Mouse (Mus musculus): ENCODE measurements around the gene Samd4. TPM values are rescaled to one million over a fixed set of nuclear protein-coding genes. Genes with fewer than 3 reads are reported as not detected.
A peak's percentile ranks its signal among the peaks of the same experiment; 100 is the strongest.

The Samd4 gene
- polyA plus RNA-seq, 1 experiment from 2014 or later: 17.6 TPM

GRCm38 (mm10) chr14:47117522-47117921 lies 234.9 kb downstream of the Samd4 start:
- Histone ChIP-seq H3K9ac (no peak overlapping the region), H3K27me3 (no peaks in the 10 kb centered on the region), H3K27ac (no peak overlapping the region), H3K4me2 (no peak overlapping the region), H3K4me1 (replicated peaks) (no peaks in the 10 kb centered on the region; the same call in 1 of the 2 replicates), H3K4me3 (no peak overlapping the region), H3K9me3 (replicated peaks) (no peaks in the 10 kb centered on the region), H3K36me3 (no peaks in the 10 kb centered on the region)
- WGBS: 65% methylated on average over 7 of the region's 7 CpGs
- ATAC-seq (replicated peaks; ENCODE audit: insufficient number of reproducible peaks, insufficient read depth, low FRiP score, low read depth): no peak

DNA sequence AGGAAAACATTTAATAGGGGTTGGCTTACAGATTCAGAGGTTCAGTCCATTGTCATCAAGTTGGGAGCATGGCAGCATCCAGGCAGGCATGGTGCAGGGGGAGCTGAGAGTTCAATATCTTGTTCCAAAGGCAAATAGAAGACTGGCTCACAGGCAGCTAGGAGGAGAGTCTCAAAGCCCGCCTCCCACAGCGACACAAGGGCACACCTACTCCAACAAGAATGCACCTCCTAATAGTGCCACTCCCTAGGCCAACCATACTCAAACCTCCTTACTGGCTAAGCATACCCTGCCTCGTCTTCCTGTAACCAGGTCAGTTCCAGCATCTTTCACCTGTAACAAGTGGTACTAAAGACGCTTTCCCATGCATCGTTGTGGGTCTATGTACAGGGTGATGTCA lies 245.3 kb downstream of the Samd4 start:
- Histone ChIP-seq H3K27ac (no peak overlapping the region), H3K9me3 (replicated peaks) (no peaks in the 10 kb centered on the region), H3K36me3 (no peaks in the 10 kb centered on the region), H3K27me3 (no peaks in the 10 kb centered on the region), H3K9ac (no peak overlapping the region), H3K4me1 (replicated peaks) (no peaks in the 10 kb centered on the region), H3K4me3 (no peak overlapping the region), H3K4me2 (no peak overlapping the region)
- ATAC-seq (replicated peaks; ENCODE audit: insufficient number of reproducible peaks, insufficient read depth, low FRiP score, low read depth): no peak
- WGBS: 81% methylated on average over 5 of the region's 5 CpGs

- ATAC-seq (replicated peaks; ENCODE audit: insufficient number of reproducible peaks, insufficient read depth, low FRiP score, low read depth): no peak; the same call in 1 of the 2 replicates
- H3K36me3 ChIP-seq: no peaks in the 10 kb centered on the region
- no peak overlapping the region for H3K27ac ChIP-seq
- no peaks in the 10 kb centered on the region; the same call in 1 of the 2 replicates for H3K4me1 ChIP-seq (replicated peaks)
- no peak overlapping the region for H3K4me2 ChIP-seq
- 62% methylated on average over 10 of the region's 10 CpGs for WGBS
- no peaks in the 10 kb centered on the region for H3K9me3 ChIP-seq (replicated peaks)
- H3K9ac ChIP-seq: no peak overlapping the region
- no peaks in the 10 kb centered on the region for H3K27me3 ChIP-seq
- H3K4me3 ChIP-seq: no peak overlapping the region
Measured at GRCm38 (mm10) chr14:47133948-47134347, 251.3 kb downstream of the Samd4 start.

DNA sequence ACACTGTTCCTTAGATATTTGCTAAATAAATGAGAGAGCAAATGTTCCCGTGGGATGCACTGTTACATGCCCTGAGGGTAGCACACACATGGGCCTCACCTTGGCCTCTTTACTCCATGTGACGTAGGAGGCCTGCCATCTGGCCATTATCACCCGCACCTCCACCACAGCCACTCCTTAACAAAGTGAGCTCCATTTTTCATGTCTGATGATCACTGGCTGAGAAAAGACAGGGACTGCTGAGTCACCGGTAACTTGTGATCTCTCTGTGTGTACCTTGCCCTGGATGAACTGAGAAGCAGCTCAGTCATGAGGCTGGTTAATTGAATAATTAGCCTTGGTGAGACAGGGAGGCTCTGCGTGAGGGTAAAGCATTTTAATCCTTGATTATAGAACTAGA lies 254.0 kb downstream of the Samd4 start:
- H3K4me2 ChIP-seq: no peak overlapping the region
- H3K36me3 ChIP-seq: no peaks in the 10 kb centered on the region
- 57% methylated on average over 5 of the region's 5 CpGs for WGBS
- ATAC-seq (replicated peaks; ENCODE audit: insufficient number of reproducible peaks, insufficient read depth, low FRiP score, low read depth): no peak
- H3K9ac ChIP-seq: no peak overlapping the region
- no peak overlapping the region for H3K4me3 ChIP-seq
- no peaks in the 10 kb centered on the region for H3K9me3 ChIP-seq (replicated peaks)
- H3K4me1 ChIP-seq (replicated peaks): no peaks in the 10 kb centered on the region; the same call in 1 of the 2 replicates
- H3K27me3 ChIP-seq: no peaks in the 10 kb centered on the region
- no peak overlapping the region for H3K27ac ChIP-seq

DNA sequence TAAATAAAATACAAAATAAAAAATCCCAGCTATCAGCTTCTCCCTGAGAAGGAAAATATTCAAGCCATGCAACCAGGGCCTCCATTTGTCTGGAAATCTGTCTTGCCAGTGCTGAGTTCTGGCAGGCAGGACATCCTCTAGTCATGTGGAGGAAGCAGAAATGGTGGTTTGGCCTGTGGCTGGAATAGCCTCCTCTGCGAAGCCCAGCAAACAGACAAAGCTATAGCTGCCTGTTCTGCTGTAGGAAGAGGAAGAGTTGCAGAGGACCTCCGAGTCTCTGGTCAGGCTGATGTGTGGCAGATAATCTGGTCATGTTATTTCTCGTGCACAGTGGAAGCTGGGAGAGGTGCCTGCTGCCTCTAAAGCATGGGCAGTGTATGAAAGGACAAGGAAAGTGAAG lies 256.2 kb downstream of the Samd4 start:
- Histone ChIP-seq H3K9me3 (replicated peaks) (no peaks in the 10 kb centered on the region), H3K27me3 (no peaks in the 10 kb centered on the region), H3K9ac (no peak overlapping the region), H3K4me1 (replicated peaks) (no peaks in the 10 kb centered on the region; the same call in 1 of the 2 replicates), H3K36me3 (no peaks in the 10 kb centered on the region), H3K27ac (no peak overlapping the region), H3K4me2 (no peak overlapping the region), H3K4me3 (no peak overlapping the region)
- 62% methylated on average over 3 of the region's 3 CpGs for WGBS
- no peak for ATAC-seq (replicated peaks; ENCODE audit: insufficient number of reproducible peaks, insufficient read depth, low FRiP score, low read depth)

DNA sequence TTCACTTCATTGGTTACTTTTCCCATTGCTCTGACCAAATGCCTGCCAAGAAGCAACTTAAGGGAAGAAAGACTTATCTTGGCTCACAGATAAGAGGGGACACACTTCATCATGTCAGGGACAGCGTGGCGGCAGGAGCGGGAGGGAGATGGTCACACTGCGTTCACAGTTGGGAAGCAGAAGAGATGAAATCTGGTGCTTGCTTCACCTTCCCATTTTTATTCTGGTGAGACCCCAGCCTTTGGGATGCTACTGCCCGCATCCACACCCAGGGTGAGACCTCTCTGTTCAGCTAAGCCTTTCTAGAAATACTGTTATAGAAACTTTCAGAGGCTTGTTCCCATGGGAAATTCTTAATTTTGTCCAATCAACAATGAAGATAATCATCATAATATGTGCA lies 261.7 kb downstream of the Samd4 start:
- ATAC-seq (replicated peaks; ENCODE audit: insufficient number of reproducible peaks, insufficient read depth, low FRiP score, low read depth): no peak
- 67% methylated on average over 5 of the region's 5 CpGs for WGBS
- no peaks in the 10 kb centered on the region for H3K27me3 ChIP-seq
- H3K4me1 ChIP-seq (replicated peaks): no peaks in the 10 kb centered on the region
- no peak overlapping the region for H3K4me2 ChIP-seq
- H3K9ac ChIP-seq: no peak overlapping the region
- no peak overlapping the region for H3K4me3 ChIP-seq
- H3K9me3 ChIP-seq (replicated peaks): no peaks in the 10 kb centered on the region
- H3K36me3 ChIP-seq: no peaks in the 10 kb centered on the region
- no peak overlapping the region for H3K27ac ChIP-seq

DNA sequence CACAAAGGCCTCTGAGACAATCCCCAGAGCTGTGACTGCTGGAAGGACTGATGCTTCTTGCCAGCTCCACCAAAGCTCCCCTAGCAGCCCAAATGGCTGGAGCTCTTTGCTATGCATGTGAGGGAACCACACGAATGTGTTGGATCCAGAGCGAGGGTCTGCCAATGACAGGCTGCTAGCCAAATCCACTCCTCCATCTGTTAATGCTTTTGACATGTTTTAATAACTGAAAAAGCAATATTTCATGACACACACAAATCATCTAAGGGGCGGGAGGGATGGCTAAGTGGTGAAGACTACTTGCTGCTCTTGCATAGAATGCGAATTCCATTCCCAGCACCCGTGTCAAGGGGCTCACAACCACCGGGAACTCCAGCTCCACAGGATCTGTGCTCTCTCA lies 268.7 kb downstream of the Samd4 start:
- H3K36me3 ChIP-seq: no peaks in the 10 kb centered on the region
- no peak for ATAC-seq (replicated peaks; ENCODE audit: insufficient number of reproducible peaks, insufficient read depth, low FRiP score, low read depth)
- H3K9ac ChIP-seq: no peak overlapping the region
- no peaks in the 10 kb centered on the region for H3K27me3 ChIP-seq
- 88% methylated on average over 6 of the region's 6 CpGs for WGBS
- no peaks in the 10 kb centered on the region for H3K9me3 ChIP-seq (replicated peaks)
- no peak overlapping the region for H3K4me3 ChIP-seq
- H3K4me1 ChIP-seq (replicated peaks): peaks cover 6% of the 10 kb centered on the region; the same call in 1 of the 2 replicates
- no peak overlapping the region for H3K4me2 ChIP-seq
- H3K27ac ChIP-seq: no peak overlapping the region

DNA sequence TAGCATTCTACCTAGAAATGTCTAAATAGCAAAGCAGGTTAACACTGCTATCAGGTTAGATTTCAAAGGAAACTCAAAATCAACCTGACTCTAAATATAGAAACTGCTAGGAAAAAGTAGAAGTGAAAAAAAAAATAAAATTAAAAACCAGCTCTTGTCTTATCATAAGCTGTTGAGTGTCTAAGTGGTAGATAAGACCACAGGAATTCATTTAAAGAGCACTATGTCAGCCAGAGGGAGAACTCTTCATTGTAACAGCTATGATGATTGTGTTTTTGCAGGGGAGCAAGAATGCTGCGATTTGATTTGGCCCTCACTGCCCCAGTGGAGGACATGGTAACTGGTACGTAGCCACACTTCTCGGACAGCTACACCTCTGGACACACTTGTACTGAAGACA lies 271.6 kb downstream of the Samd4 start:
- Histone ChIP-seq H3K4me1 (replicated peaks) (peaks cover 6% of the 10 kb centered on the region; the same call in 1 of the 2 replicates), H3K9me3 (replicated peaks) (no peaks in the 10 kb centered on the region), H3K27ac (peak overlapping the region; percentile 29; the same call in 1 of the 2 replicates), H3K9ac (no peak overlapping the region), H3K4me2 (no peak overlapping the region), H3K4me3 (no peak overlapping the region), H3K27me3 (no peaks in the 10 kb centered on the region), H3K36me3 (no peaks in the 10 kb centered on the region)
- ATAC-seq (replicated peaks; ENCODE audit: insufficient number of reproducible peaks, insufficient read depth, low FRiP score, low read depth): no peak
- WGBS: 33% methylated on average over 3 of the region's 3 CpGs

Small RNAs within 50 kb of the gene (microRNA-seq; reads per million reads assigned to microRNA genes)
- gene Mir378c: 47.3 reads per million, percentile 41 among the genes with 10 or more reads in this experiment

Other genes with a start within 250 kb of the Samd4 start
- gene Cdkn3, start 122.3 kb upstream of the Samd4 start, polyA plus RNA-seq (2015; fragmentation: Nextera tagmentation; extraction: Ambion mirVana): 44.8 and 51.0 TPM in 2 replicates
- gene Cnih1, start 94.4 kb upstream of the Samd4 start, polyA plus RNA-seq (2015; fragmentation: Nextera tagmentation; extraction: Ambion mirVana): 139 and 140 TPM in 2 replicates
- gene Gmfb, start 60.6 kb upstream of the Samd4 start, polyA plus RNA-seq (2015; fragmentation: Nextera tagmentation; extraction: Ambion mirVana): 45.1 and 48.8 TPM in 2 replicates
- 24.0 and 26.6 TPM in 2 replicates for gene Cgrrf1, start 50.7 kb upstream of the Samd4 start, polyA plus RNA-seq (2015; fragmentation: Nextera tagmentation; extraction: Ambion mirVana)

Measured in heart, embryonic 15.5 days (tissue).